ENCODE assay signal across 8 mouse cellular contexts in genomic region chr2:62411211-62412080, GRCm38 (mm10). TPM values are rescaled to one million over a fixed set of nuclear protein-coding genes. Genes with fewer than 3 reads are reported as not detected.
A peak's percentile ranks its signal among the peaks of the same experiment; 100 is the strongest.
DNase-seq lines count a peak whose midpoint lies in the region; ATAC-seq and TF ChIP-seq lines count a peak whose summit lies in the region.

No protein-coding gene starts in this region.

- 6% methylated on average over 47 of the region's 47 CpGs for WGBS in heart, postnatal 0 days
- 6% methylated on average over 47 of the region's 47 CpGs for WGBS in macrophage (ENCODE audit: missing documents)

- no peaks in the 10 kb centered on the region for H3K36me3 ChIP-seq in heart, postnatal 0 days (replicated peaks; ENCODE audit: control insufficient read depth, insufficient read depth, low read length)
- no peaks in the 10 kb centered on the region for H3K36me3 ChIP-seq in macrophage (ENCODE audit: inconsistent target)

- peak; percentile 63 for ATAC-seq in heart, postnatal 0 days (ENCODE audit: insufficient read depth, low read depth)

- peak overlapping the region; percentile 84 for H3K4me2 ChIP-seq in heart, postnatal 0 days (ENCODE audit: low read depth, low read length)

- no peak for TF ChIP-seq CTCF in heart, postnatal 0 days (IDR thresholded peaks at IDR 0.05; ENCODE audit: low read depth)

- H3K27ac ChIP-seq in heart, postnatal 0 days (ENCODE audit: low read depth), result peak overlapping the region; percentile 43; the same call in 1 of the 2 replicates
- H3K27ac ChIP-seq in macrophage, result no peak overlapping the region

- H3K4me3 ChIP-seq in heart, postnatal 0 days (ENCODE audit: low read depth, low read length), result peak overlapping the region; percentile 54
- H3K4me3 ChIP-seq in macrophage (ENCODE audit: inconsistent target), result peak overlapping the region; percentile 3; the same call in 1 of the 2 replicates

- H3K9ac ChIP-seq in heart, postnatal 0 days (replicated peaks; ENCODE audit: low read depth, low read length), result peak overlapping the region; percentile 49; the same call in 1 of the 2 replicates

- H3K79me2 ChIP-seq in macrophage (ENCODE audit: inconsistent target), result no peaks in the 10 kb centered on the region

- no peak for TF ChIP-seq EP300 in heart, postnatal 0 days (IDR thresholded peaks at IDR 0.05; ENCODE audit: low read depth)

- no peaks in the 10 kb centered on the region; the same call in 1 of the 2 replicates for H3K4me1 ChIP-seq in heart, postnatal 0 days (ENCODE audit: control insufficient read depth, insufficient read depth)

- peaks cover 3% of the 10 kb centered on the region; the same call in 1 of the 2 replicates for H3K27me3 ChIP-seq in heart, postnatal 0 days (ENCODE audit: control insufficient read depth, insufficient read depth, low read length)

- H3K9me3 ChIP-seq in heart, postnatal 0 days (replicated peaks; ENCODE audit: control insufficient read depth, low read length), result no peaks in the 10 kb centered on the region

- DNase-seq in ovary, postnatal 36 days (ENCODE audit: low spot score), result peak; percentile 44
- no peak for DNase-seq in ovary, adult 18-20 months (ENCODE audit: low spot score)
- DNase-seq in embryo, embryonic 9.5 days (ENCODE audit: extremely low spot score), result peak; percentile 41
- DNase-seq in heart, postnatal 0 days (ENCODE audit: low spot score), result peak; percentile 45
- DNase-seq in kidney, postnatal 14 days, result peak; percentile 86
- peak; percentile 68 to 71 for DNase-seq in spleen, postnatal 36 days (ENCODE audit: low spot score in 2 of 2)
- no peak for DNase-seq in cerebellum, adult 18-20 months

RNA-seq across cellular contexts. Expression of gene Dpp4, which starts 0.6 kb away (rescaled TPM):
- 5.2 and 12.3 TPM in 2 replicates for total RNA-seq in heart, postnatal 0 days (2014; rRNA removed; ENCODE audit: low replicate concordance)
- polyA plus RNA-seq in heart, postnatal 0 days (2015; fragmentation: Nextera tagmentation; extraction: Ambion mirVana), result 9.7 and 10.4 TPM in 2 replicates
- total RNA-seq in macrophage (2018; cell fraction: chromatin; rRNA removed), result 1 to 10 TPM in 2 of 26 experiments, under 1 TPM in 15, not detected in 9; 0.12 to 2.6 (median 0.30) TPM
- under 1 TPM; 0.10 to 0.61 (median 0.27) TPM for total RNA-seq in macrophage (2018; cell fraction: cytosol; rRNA removed)
- total RNA-seq in macrophage (2018; cell fraction: nucleus; rRNA removed), result 1 to 10 TPM in 21 of 26 experiments, under 1 TPM in 5; 0.44 to 4.2 (median 1.4) TPM
- 0.19 to 1.1 TPM (median 0.91 TPM) in 3 replicates for polyA plus RNA-seq in macrophage (2018)

Comparison
In these comparisons a context has a peak if more than half of its experiments do, and no peak if none do; other contexts are left out.
1. DNase-seq: peak in ovary, postnatal 36 days (single experiment), embryo, embryonic 9.5 days (single experiment), heart, postnatal 0 days (single experiment), kidney, postnatal 14 days (single experiment) and spleen, postnatal 36 days (2 of 2); none in ovary, adult 18-20 months (single experiment) and cerebellum, adult 18-20 months (0 of 2).